Mouse (Mus musculus) retina, postnatal 7 days (tissue): ENCODE measurements around the gene Ube2e1.

ENCODE experiments used
- DNase-seq: peaks from one replicate; pipeline ENCODE4 v3.0.0-alpha.2; 2012; ENCODE audit warnings: low read depth, low spot score

Gene Ube2e1

GRCm38 (mm10) chr14:18331693-18332131 is at the start of gene Ube2e1:
Ube2e1 (minus strand) TSS chr14:18331859.
- peak; percentile 53 for DNase-seq

- no peak for DNase-seq
Measured at GRCm38 (mm10) chr14:18379841-18380240, 48.2 kb upstream of the Ube2e1 start.

- no peak for DNase-seq
Measured at GRCm38 (mm10) chr14:18377944-18378575, 46.4 kb upstream of the Ube2e1 start.

- no peak for DNase-seq
Measured at GRCm38 (mm10) chr14:18376206-18376605, 44.5 kb upstream of the Ube2e1 start.

- no peak for DNase-seq
Measured at GRCm38 (mm10) chr14:18373758-18374405, 42.2 kb upstream of the Ube2e1 start.

- DNase-seq: no peak
Measured at GRCm38 (mm10) chr14:18372761-18373610, 41.3 kb upstream of the Ube2e1 start.

GRCm38 (mm10) chr14:18369031-18369430 is 37.4 kb upstream of the Ube2e1 start:
- no peak for DNase-seq

GRCm38 (mm10) chr14:18367025-18367424 is 35.4 kb upstream of the Ube2e1 start:
- DNase-seq: no peak

GRCm38 (mm10) chr14:18364321-18364720 is 32.7 kb upstream of the Ube2e1 start:
- DNase-seq: no peak

- no peak for DNase-seq
Measured at GRCm38 (mm10) chr14:18356442-18356841, 24.8 kb upstream of the Ube2e1 start.

GRCm38 (mm10) chr14:18355514-18356190 is 24.0 kb upstream of the Ube2e1 start:
- DNase-seq: no peak

- no peak for DNase-seq
Measured at GRCm38 (mm10) chr14:18353525-18353924, 21.9 kb upstream of the Ube2e1 start.

- no peak for DNase-seq
Measured at GRCm38 (mm10) chr14:18352934-18353333, 21.3 kb upstream of the Ube2e1 start.

- no peak for DNase-seq
Measured at GRCm38 (mm10) chr14:18350680-18351079, 19.0 kb upstream of the Ube2e1 start.

GRCm38 (mm10) chr14:18349871-18350270 is 18.2 kb upstream of the Ube2e1 start:
- no peak for DNase-seq

GRCm38 (mm10) chr14:18343589-18343988 is 11.9 kb upstream of the Ube2e1 start:
- DNase-seq: no peak

GRCm38 (mm10) chr14:18342749-18343148 is 11.1 kb upstream of the Ube2e1 start:
- DNase-seq: no peak

- DNase-seq: no peak
Measured at GRCm38 (mm10) chr14:18341088-18341487, 9.4 kb upstream of the Ube2e1 start.

GRCm38 (mm10) chr14:18336106-18336505 is 4.4 kb upstream of the Ube2e1 start:
- no peak for DNase-seq

GRCm38 (mm10) chr14:18330789-18331692 is 618 bp downstream of the Ube2e1 start:
- peak; percentile 8 for DNase-seq
